Mouse (Mus musculus) mature B cell (primary cell): ENCODE results near the gene Ano4.
"Not testable (repeated sequence)": the region's sequence is repeated elsewhere in the genome, so short reads cannot be mapped to it uniquely, and the experiment has no call there.

Source experiments
- in situ Hi-C: fragments of 300-500 bp; cut with MboI; formaldehyde crosslinking; loops from 2 replicates; pipeline ENCODE4 v1.14.3; 2019

Ano4 gene

GRCm38 (mm10) chr10:89149166-89149565 lies 195.4 kb downstream of the Ano4 start:
- in situ Hi-C loops = no loop called here

DNA sequence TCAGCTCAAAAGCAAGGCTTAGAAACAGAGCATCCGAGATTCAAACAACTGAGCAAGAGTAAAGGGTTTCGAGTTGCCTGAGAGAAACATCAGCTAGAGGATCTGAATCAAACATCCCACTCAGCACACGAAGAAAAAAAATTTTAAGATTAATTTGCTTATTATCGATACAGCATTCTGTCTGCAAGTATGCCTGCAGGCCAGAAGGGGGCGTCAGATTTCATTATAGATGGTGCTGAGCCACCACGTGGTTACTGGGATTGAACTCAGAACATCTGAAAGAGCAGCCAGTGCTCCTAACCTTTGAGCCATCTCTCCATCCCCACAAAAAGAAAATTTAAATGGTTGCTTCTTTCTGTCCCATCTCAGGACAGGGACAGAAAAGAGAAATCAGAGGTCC lies 223.2 kb downstream of the Ano4 start:
- in situ Hi-C loops = no loop called here

DNA sequence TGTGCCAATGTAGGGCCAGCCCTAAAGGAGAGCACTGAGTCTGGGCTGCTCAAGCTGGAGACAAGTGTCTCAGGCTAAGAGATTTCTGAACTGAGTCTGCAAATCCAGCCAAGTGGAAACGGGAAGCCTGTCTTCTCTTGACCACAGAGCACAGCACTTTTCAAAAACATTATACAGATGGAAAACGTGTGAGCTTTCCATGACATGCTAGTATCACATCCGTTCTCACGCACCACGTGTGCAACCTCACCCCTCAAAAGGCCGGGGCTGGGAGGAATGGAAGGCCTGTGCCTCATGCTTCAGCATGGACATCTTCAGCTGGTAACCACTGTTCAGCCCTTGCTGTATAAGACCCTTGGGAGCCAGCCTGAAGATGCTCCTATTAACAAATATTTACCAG lies 230.2 kb downstream of the Ano4 start:
- in situ Hi-C loops = no loop called here

DNA sequence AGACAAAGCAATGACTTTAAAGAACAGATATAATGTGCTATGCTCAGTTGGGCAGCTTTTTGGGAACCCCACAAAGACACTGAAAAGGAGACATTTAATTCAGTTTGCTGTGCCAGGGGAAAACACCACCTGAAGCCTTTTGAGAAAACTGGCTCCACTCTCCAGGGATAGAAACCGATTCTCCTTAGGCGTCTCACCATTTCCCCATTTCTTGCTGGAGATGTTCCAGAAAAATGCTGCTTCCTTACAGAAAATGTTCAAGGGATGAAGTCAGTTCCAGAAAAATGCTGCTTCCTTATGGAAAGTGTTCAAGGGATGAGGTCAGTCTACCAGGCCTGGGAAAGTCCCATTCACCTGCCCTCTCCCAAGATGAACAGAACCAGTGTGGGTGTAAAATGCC lies 233.1 kb downstream of the Ano4 start:
- in situ Hi-C loops = no loop called here

- in situ Hi-C loops = no loop called here
Observed at GRCm38 (mm10) chr10:89110917-89111316, 233.6 kb downstream of the Ano4 start.

GRCm38 (mm10) chr10:89103594-89103993 lies 241.0 kb downstream of the Ano4 start:
- in situ Hi-C loops = no loop called here

- in situ Hi-C loops = no loop called here
Observed at GRCm38 (mm10) chr10:89102025-89102424, 242.5 kb downstream of the Ano4 start.

- in situ Hi-C loops = no loop called here
Observed at GRCm38 (mm10) chr10:89098183-89098582, 246.4 kb downstream of the Ano4 start.

DNA sequence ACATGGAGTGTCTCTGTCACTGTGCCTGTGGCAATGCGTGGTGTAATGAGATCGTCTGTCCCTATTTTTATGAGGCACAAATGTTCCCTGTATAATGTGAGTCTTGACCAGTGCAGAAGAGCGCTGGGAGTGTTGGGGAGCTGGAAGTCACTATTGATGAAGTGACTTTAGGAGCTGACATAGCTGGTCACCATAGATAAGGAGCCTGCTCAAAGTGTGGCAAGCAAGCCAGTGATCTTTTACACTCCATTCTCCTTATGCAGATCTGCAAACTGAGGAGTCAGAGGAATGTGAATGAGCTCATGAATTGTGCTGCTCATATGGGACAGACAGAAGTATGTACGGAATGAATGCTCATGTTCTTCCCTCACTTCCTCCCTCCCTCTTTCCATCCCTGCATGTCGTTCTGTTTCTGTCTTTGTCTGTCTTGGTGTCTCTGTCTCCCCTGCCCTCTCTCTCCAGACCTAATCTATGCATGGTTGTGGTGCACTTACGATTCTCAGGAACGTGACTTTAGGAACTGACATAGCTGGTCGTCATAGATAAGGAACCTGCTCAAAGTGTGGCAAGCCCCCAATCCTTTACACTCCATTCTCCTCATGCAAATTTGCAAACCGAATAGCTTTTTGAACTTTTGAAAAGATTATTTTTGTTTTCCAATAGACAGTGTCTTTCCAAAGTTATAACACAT lies 252.1 kb downstream of the Ano4 start:
- in situ Hi-C loops = no loop called here

GRCm38 (mm10) chr10:89077447-89077846 lies 267.1 kb downstream of the Ano4 start:
- in situ Hi-C loops = no loop called here

- in situ Hi-C loops = no loop called here
Observed at GRCm38 (mm10) chr10:89055891-89056290, 288.7 kb downstream of the Ano4 start.

GRCm38 (mm10) chr10:89044921-89045320 lies 299.6 kb downstream of the Ano4 start:
- in situ Hi-C loops = not testable (repeated sequence)

DNA sequence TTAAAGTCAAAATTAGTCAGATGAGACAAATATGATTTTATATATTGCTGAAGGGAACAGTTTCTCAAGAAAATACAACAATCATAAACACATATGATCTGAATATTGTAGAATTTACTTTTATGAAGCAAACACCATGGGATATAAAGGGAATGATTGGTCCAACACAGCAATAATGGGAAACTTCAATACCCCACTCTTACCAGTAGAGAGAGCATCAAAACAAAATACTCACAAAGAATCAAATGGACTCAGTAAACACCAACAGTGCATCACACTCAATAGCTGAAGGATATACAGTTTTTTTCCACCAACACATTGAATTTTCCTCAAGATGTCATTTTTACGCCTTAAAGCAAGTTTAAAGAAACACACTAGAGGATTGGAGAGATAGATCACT lies 300.4 kb downstream of the Ano4 start:
- in situ Hi-C loops = no loop called here

DNA sequence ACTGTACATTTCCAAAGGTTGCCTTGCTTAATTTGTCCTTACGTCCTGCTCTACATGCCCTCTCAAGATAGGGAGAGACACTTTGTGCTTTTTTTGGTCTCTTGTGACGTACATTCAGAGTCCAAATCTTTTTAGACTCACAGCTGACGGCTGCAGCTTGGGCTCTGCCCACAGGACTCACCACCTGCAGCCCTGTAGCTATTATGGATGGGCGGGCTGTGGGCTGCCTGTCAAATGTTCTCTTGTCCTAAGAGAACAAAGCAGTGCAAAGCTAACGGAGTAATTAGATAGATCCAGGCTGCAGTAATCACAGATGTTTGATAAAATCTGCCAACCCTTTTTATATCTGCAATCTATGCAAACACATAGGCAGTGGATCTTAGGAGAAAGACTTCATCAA lies 325.6 kb downstream of the Ano4 start:
- in situ Hi-C loops = no loop called here

- in situ Hi-C loops = no loop called here
Observed at GRCm38 (mm10) chr10:89008303-89008702, 336.3 kb downstream of the Ano4 start.

GRCm38 (mm10) chr10:89004518-89004917 lies 340.0 kb downstream of the Ano4 start:
- in situ Hi-C loops = no loop called here

- in situ Hi-C loops = no loop called here
Observed at GRCm38 (mm10) chr10:88986925-88987324, 357.6 kb downstream of the Ano4 start.

- in situ Hi-C loops = no loop called here
Observed at GRCm38 (mm10) chr10:88983444-88983843, 361.1 kb downstream of the Ano4 start.

GRCm38 (mm10) chr10:88979451-88979850 lies 365.1 kb downstream of the Ano4 start:
- in situ Hi-C loops = no loop called here

GRCm38 (mm10) chr10:88978932-88979331 lies 365.6 kb downstream of the Ano4 start:
- in situ Hi-C loops = no loop called here

- in situ Hi-C loops = no loop called here
Observed at GRCm38 (mm10) chr10:88970951-88971725, 373.4 kb downstream of the Ano4 start.

- in situ Hi-C loops = no loop called here
Observed at GRCm38 (mm10) chr10:88968586-88968985, 376.0 kb downstream of the Ano4 start.

- in situ Hi-C loops = no loop called here
Observed at GRCm38 (mm10) chr10:88960791-88961190, 383.8 kb downstream of the Ano4 start.

DNA sequence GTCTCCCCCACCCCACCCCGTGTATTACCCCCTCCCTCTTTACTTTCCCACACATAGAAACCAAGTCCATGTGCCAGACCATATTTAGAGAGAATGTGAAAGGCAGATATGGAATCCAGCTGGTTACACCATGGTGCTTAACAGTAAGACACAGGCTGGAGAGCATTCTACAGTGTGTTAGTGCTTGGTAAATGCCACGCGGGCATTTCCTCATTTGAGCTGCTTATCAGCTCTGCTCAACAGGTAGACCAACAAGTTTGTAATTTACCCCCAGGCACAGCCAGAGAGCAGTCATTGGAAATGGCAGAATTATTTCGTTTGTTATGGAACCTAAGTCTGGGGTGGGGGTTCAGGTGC lies 394.3 kb downstream of the Ano4 start:
- in situ Hi-C loops = no loop called here
